Comparison of ENCODE assay signal across 7 mouse cellular contexts in the genomic region with DNA sequence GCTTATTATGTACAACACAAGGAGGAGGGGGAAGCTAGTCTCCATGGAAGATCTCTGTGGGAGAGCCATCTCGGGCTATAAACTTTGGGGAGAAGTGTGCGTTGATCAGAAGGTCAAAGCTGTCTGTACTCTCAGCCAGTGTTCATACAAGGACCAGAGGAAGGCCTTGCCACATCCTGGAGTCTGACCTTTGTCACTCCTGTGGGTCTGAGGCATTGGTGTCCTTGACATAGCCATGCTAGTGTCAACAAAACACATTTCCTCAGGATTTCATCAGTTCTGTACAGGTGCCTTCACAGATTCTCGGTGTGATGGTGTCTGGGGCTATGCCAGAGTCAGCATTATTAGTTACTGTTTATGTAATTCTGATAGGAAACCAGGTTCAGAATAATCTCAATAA.
"Had no signal": no experiment of that assay in that cellular context is flagged by ENCODE, and none has a peak within 500 bp of the region (broad histone marks: within the 10 kb centered on the region; RNA-seq: fewer than 3 reads in every experiment).

No protein-coding gene starts in this region.

- DNase-seq: lung, adult 2 months; lung, postnatal 14 days; lung, postnatal 36 days; right cerebral cortex, postnatal 14 days; thymus, adult 2 months; thymus, postnatal 25 days; thymus, postnatal 4 days had no signal
